Mouse (Mus musculus) mammary gland, adult 2 months (tissue): ENCODE data around the gene Uqcr10. TPM values are rescaled to one million over a fixed set of nuclear protein-coding genes. Genes with fewer than 3 reads are reported as not detected.

Experiments used
- polyA plus RNA-seq: library from polyadenylated mRNA; depleted of rRNA; stranded (reverse); fragments of >200 nt; gene quantifications from 2 replicates; pipeline ENCODE4 v1.2.3, GENCODE M21; 2012; ENCODE audit warnings: low replicate concordance; rRNA removed

The Uqcr10 gene
- polyA plus RNA-seq, result 1,157 and 1,279 TPM in 2 replicates

GRCm38 (mm10) chr11:4704072-4704964 lies at the start of gene Uqcr10, which contains the start of gene Zmat5:
TSS of gene Uqcr10 (minus strand) at chr11:4704342.
TSS of gene Zmat5 (plus strand) at chr11:4704678.

DNA sequence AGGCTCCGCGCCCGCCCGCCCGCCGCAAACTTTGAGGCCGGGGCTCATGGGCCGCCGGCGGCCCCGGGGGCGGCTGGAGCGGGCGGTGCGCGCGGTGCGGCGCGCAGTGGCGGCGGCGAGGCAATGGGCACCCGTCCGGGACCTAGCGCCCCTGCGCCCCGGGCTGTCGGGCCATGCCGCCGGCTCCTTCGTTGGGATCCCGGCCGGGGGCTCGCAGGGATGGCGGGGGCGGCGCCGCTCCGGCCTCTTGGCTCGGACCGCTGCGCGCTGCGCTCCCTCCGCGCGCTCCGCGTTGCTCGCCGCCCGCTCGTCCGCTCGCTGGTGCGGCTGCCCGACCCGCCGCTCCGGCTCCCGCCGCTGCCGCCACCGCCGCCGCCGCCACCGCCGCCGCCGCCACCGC lies 42.6 kb upstream of the Uqcr10 start, which contains the start of gene Cabp7:
Gene Cabp7, minus strand, starts transcription at position 46 of the 400 bp plus-strand sequence.

Other genes starting within 250 kb of the Uqcr10 start
- gene Mtmr3, start 109.5 kb downstream of the Uqcr10 start, polyA plus RNA-seq, result 28.6 and 43.8 TPM in 2 replicates
- gene Gm11032, start 84.3 kb downstream of the Uqcr10 start, polyA plus RNA-seq, result not detected in 2 replicates
- gene Ascc2, start 66.6 kb downstream of the Uqcr10 start, polyA plus RNA-seq, result 11.5 and 13.5 TPM in 2 replicates
- gene Zmat5, start 336 bp upstream of the Uqcr10 start, polyA plus RNA-seq, result 38.9 and 49.6 TPM in 2 replicates
- gene Cabp7, start 42.4 kb upstream of the Uqcr10 start, polyA plus RNA-seq, result 0.20 TPM in 1 of 2 replicates, not detected in the other
- 47.4 and 61.4 TPM in 2 replicates for gene Nf2, start 145.2 kb upstream of the Uqcr10 start, polyA plus RNA-seq
- gene Nipsnap1, start 169.6 kb upstream of the Uqcr10 start, polyA plus RNA-seq, result 16.5 and 18.3 TPM in 2 replicates
- 14.5 and 19.3 TPM in 2 replicates for gene Thoc5, start 191.0 kb upstream of the Uqcr10 start, polyA plus RNA-seq
- gene Nefh, start 243.7 kb upstream of the Uqcr10 start, polyA plus RNA-seq, result 0.36 and 1.4 TPM in 2 replicates